8 mouse cellular contexts compared by ENCODE assay signal in genomic region chr11:116672595-116672994, GRCm38 (mm10). TPM values are rescaled to one million over a fixed set of nuclear protein-coding genes. Genes with fewer than 3 reads are reported as not detected.
DNase-seq lines count a peak whose midpoint lies in the region; ATAC-seq and TF ChIP-seq lines count a peak whose summit lies in the region.

No protein-coding gene starts in this region.

- H3K4me3 ChIP-seq in kidney, postnatal 0 days (replicated peaks; ENCODE audit: low read depth, low read length): peak overlapping the region; percentile 74
- H3K4me3 ChIP-seq in embryonic facial prominence, embryonic 11.5 days (ENCODE audit: low read depth, low read length): peak overlapping the region; percentile 78
- peak overlapping the region; percentile 80 for H3K4me3 ChIP-seq in intestine, embryonic 16.5 days (ENCODE audit: low read length)
- H3K4me3 ChIP-seq in neural tube, embryonic 14.5 days (ENCODE audit: low read depth, low read length): peak overlapping the region; percentile 71

- H3K4me2 ChIP-seq in kidney, postnatal 0 days (ENCODE audit: low read length): peak overlapping the region; percentile 90
- H3K4me2 ChIP-seq in embryonic facial prominence, embryonic 11.5 days (ENCODE audit: low read depth, low read length): peak overlapping the region; percentile 51
- peak overlapping the region; percentile 67 for H3K4me2 ChIP-seq in intestine, embryonic 16.5 days (ENCODE audit: low read depth, low read length)
- peak overlapping the region; percentile 51 for H3K4me2 ChIP-seq in neural tube, embryonic 14.5 days (ENCODE audit: low read depth, low read length)

- peaks cover 19% of the 10 kb centered on the region for H3K4me1 ChIP-seq in kidney, postnatal 0 days (replicated peaks; ENCODE audit: insufficient read depth, low read length)
- H3K4me1 ChIP-seq in embryonic facial prominence, embryonic 11.5 days (ENCODE audit: control insufficient read depth, insufficient read depth, low read length): no peaks in the 10 kb centered on the region
- H3K4me1 ChIP-seq in intestine, embryonic 16.5 days (ENCODE audit: control insufficient read depth, insufficient read depth, low read length): peaks cover 35% of the 10 kb centered on the region
- peaks cover 23% of the 10 kb centered on the region for H3K4me1 ChIP-seq in neural tube, embryonic 14.5 days (ENCODE audit: control insufficient read depth, insufficient read depth, low read length)

- peak overlapping the region; percentile 83 for H3K9ac ChIP-seq in kidney, postnatal 0 days (ENCODE audit: low read depth, low read length)
- peak overlapping the region; percentile 90 for H3K9ac ChIP-seq in embryonic facial prominence, embryonic 11.5 days (replicated peaks; ENCODE audit: low read length)
- H3K9ac ChIP-seq in intestine, embryonic 16.5 days (ENCODE audit: low read depth, low read length): peak overlapping the region; percentile 94
- H3K9ac ChIP-seq in neural tube, embryonic 14.5 days (replicated peaks; ENCODE audit: low read depth, low read length): peak overlapping the region; percentile 85

- 11% methylated on average over 7 of the region's 7 CpGs for WGBS in kidney, postnatal 0 days
- WGBS in embryonic facial prominence, embryonic 11.5 days: 20% methylated on average over 7 of the region's 7 CpGs
- 9% methylated on average over 7 of the region's 7 CpGs for WGBS in intestine, embryonic 16.5 days
- WGBS in neural tube, embryonic 14.5 days: 17% methylated on average over 7 of the region's 7 CpGs

- no peak for DNase-seq in kidney, postnatal 0 days (ENCODE audit: low spot score)
- no peak for DNase-seq in kidney, postnatal 14 days
- no peak for DNase-seq in embryonic facial prominence, embryonic 11.5 days (ENCODE audit: low spot score)
- DNase-seq in ovary, postnatal 14 days (ENCODE audit: low spot score): no peak
- no peak for DNase-seq in adrenal gland, postnatal 14 days
- no peak for DNase-seq in gastrocnemius, postnatal 4 days (ENCODE audit: low spot score in 2 of 2)

- peak overlapping the region; percentile 63; the same call in 1 of the 2 replicates for H3K27ac ChIP-seq in kidney, postnatal 0 days
- no peak overlapping the region for H3K27ac ChIP-seq in embryonic facial prominence, embryonic 11.5 days (replicated peaks; ENCODE audit: low read depth, low read length)
- peak overlapping the region; percentile 27 for H3K27ac ChIP-seq in intestine, embryonic 16.5 days (ENCODE audit: low read length)
- H3K27ac ChIP-seq in neural tube, embryonic 14.5 days (ENCODE audit: low read depth, low read length): no peak overlapping the region

- TF ChIP-seq CTCF in kidney, postnatal 0 days (IDR thresholded peaks at IDR 0.05; ENCODE audit: low read depth): 0 out of 2 replicates have a peak, but pooled peaks have one; percentile 4

- peaks cover 32% of the 10 kb centered on the region for H3K36me3 ChIP-seq in kidney, postnatal 0 days (ENCODE audit: insufficient read depth, low read length)
- peaks cover 22% of the 10 kb centered on the region for H3K36me3 ChIP-seq in embryonic facial prominence, embryonic 11.5 days (replicated peaks; ENCODE audit: control insufficient read depth, insufficient read depth, low read depth, low read length)
- H3K36me3 ChIP-seq in intestine, embryonic 16.5 days (ENCODE audit: control insufficient read depth, insufficient read depth, low read length): peaks cover 19% of the 10 kb centered on the region
- H3K36me3 ChIP-seq in neural tube, embryonic 14.5 days (ENCODE audit: control insufficient read depth, insufficient read depth, low read length): peaks cover 34% of the 10 kb centered on the region

- no peaks in the 10 kb centered on the region for H3K9me3 ChIP-seq in kidney, postnatal 0 days (replicated peaks; ENCODE audit: low read length)
- no peaks in the 10 kb centered on the region for H3K9me3 ChIP-seq in embryonic facial prominence, embryonic 11.5 days (replicated peaks; ENCODE audit: control insufficient read depth, low read length)
- H3K9me3 ChIP-seq in intestine, embryonic 16.5 days (ENCODE audit: control insufficient read depth, low read length): no peaks in the 10 kb centered on the region
- no peaks in the 10 kb centered on the region for H3K9me3 ChIP-seq in neural tube, embryonic 14.5 days (ENCODE audit: control insufficient read depth, low read length)

- ATAC-seq in kidney, postnatal 0 days (replicated peaks; ENCODE audit: low FRiP score, low read depth): no peak
- ATAC-seq in embryonic facial prominence, embryonic 11.5 days (replicated peaks; ENCODE audit: insufficient number of reproducible peaks, low FRiP score, low TSS enrichment, low read depth): no peak
- ATAC-seq in intestine, embryonic 16.5 days: no peak
- ATAC-seq in neural tube, embryonic 14.5 days (ENCODE audit: low read depth): no peak

- no peaks in the 10 kb centered on the region for H3K27me3 ChIP-seq in kidney, postnatal 0 days (ENCODE audit: insufficient read depth, low read length)
- H3K27me3 ChIP-seq in embryonic facial prominence, embryonic 11.5 days (ENCODE audit: control insufficient read depth, insufficient read depth, low read length): no peaks in the 10 kb centered on the region
- no peaks in the 10 kb centered on the region for H3K27me3 ChIP-seq in intestine, embryonic 16.5 days (replicated peaks; ENCODE audit: control insufficient read depth, insufficient read depth, low read length)
- H3K27me3 ChIP-seq in neural tube, embryonic 14.5 days (ENCODE audit: control insufficient read depth, insufficient read depth, low read length): no peaks in the 10 kb centered on the region

RNA-seq across cellular contexts. Expression of gene Cygb, which starts 18.5 kb away (rescaled TPM):
- polyA plus RNA-seq in kidney, postnatal 0 days (2015; fragmentation: Nextera tagmentation; extraction: Ambion mirVana): 35.2 and 37.5 TPM in 2 replicates
- polyA plus RNA-seq in embryonic facial prominence, embryonic 11.5 days (2014; fragmentation: Nextera tagmentation; extraction: Ambion mirVana): 3.5 and 3.8 TPM in 2 replicates
- polyA plus RNA-seq in intestine, embryonic 16.5 days (2015; fragmentation: Nextera tagmentation; extraction: Ambion mirVana): 12.3 and 14.4 TPM in 2 replicates
- 23.7 and 29.1 TPM in 2 replicates for polyA plus RNA-seq in neural tube, embryonic 14.5 days (2014; fragmentation: Nextera tagmentation; extraction: Ambion mirVana)
- total RNA-seq in adrenal gland, postnatal 14 days (2021): 30.9 and 35.0 TPM in 2 replicates
- 10 to 100 TPM; 26.5 to 30.5 TPM for total RNA-seq in gastrocnemius, postnatal 4 days (2021)

RNA-seq across cellular contexts. Expression of gene Prcd, which starts 19.3 kb away (rescaled TPM):
- polyA plus RNA-seq in kidney, postnatal 0 days (2015; fragmentation: Nextera tagmentation; extraction: Ambion mirVana): 1.3 and 1.4 TPM in 2 replicates
- polyA plus RNA-seq in embryonic facial prominence, embryonic 11.5 days (2014; fragmentation: Nextera tagmentation; extraction: Ambion mirVana): 0.43 and 0.77 TPM in 2 replicates
- polyA plus RNA-seq in intestine, embryonic 16.5 days (2015; fragmentation: Nextera tagmentation; extraction: Ambion mirVana): 1.4 and 1.9 TPM in 2 replicates
- 2.7 and 3.1 TPM in 2 replicates for polyA plus RNA-seq in neural tube, embryonic 14.5 days (2014; fragmentation: Nextera tagmentation; extraction: Ambion mirVana)
- total RNA-seq in adrenal gland, postnatal 14 days (2021): 5.3 and 6.1 TPM in 2 replicates
- total RNA-seq in gastrocnemius, postnatal 4 days (2021): under 1 TPM; 0.86 to 0.91 TPM

RNA-seq across cellular contexts. Expression of gene Rhbdf2, which starts 45.8 kb away (rescaled TPM):
- polyA plus RNA-seq in kidney, postnatal 0 days (2015; fragmentation: Nextera tagmentation; extraction: Ambion mirVana): 8.8 and 9.0 TPM in 2 replicates
- polyA plus RNA-seq in embryonic facial prominence, embryonic 11.5 days (2014; fragmentation: Nextera tagmentation; extraction: Ambion mirVana): 2.8 and 3.1 TPM in 2 replicates
- polyA plus RNA-seq in intestine, embryonic 16.5 days (2015; fragmentation: Nextera tagmentation; extraction: Ambion mirVana): 10.8 and 11.9 TPM in 2 replicates
- 0.52 and 1.1 TPM in 2 replicates for polyA plus RNA-seq in neural tube, embryonic 14.5 days (2014; fragmentation: Nextera tagmentation; extraction: Ambion mirVana)
- 11.2 and 14.3 TPM in 2 replicates for total RNA-seq in adrenal gland, postnatal 14 days (2021)
- total RNA-seq in gastrocnemius, postnatal 4 days (2021): 1 to 10 TPM; 7.4 to 9.1 TPM

Comparison
In these comparisons a context has a peak if more than half of its experiments do, and no peak if none do; other contexts are left out.
1. H3K27ac ChIP-seq: peak in kidney, postnatal 0 days (single experiment) and intestine, embryonic 16.5 days (single experiment); none in embryonic facial prominence, embryonic 11.5 days (single experiment) and neural tube, embryonic 14.5 days (single experiment).
2. Peak in every context shown above with its lines, with median percentiles within 50 percentile points of each other: H3K4me2 ChIP-seq, H3K4me3 ChIP-seq and H3K9ac ChIP-seq.